Comparison of ENCODE assay signal across 1 mouse cellular context in genomic region chr13:22033741-22034442, GRCm38 (mm10).
TF ChIP-seq lines count a peak whose summit lies in the region.

No protein-coding gene starts in this region.

TF ChIP-seq in MEL, 35 proteins besides CTCF, POLR2A, EP300 and RAD21 (continued from another document):
- no peak for TF ChIP-seq ZC3H11A (IDR thresholded peaks at IDR 0.05; ENCODE audit: low read depth, low read length)
- TF ChIP-seq POLR2AphosphoS5 (IDR thresholded peaks at IDR 0.05; ENCODE audit: borderline replicate concordance, low read depth, low read length): no peak
- no peak for TF ChIP-seq GABPA (IDR thresholded peaks at IDR 0.05; ENCODE audit: low read depth, low read length)
- no peak for TF ChIP-seq USF1 (IDR thresholded peaks at IDR 0.05; ENCODE audit: low read depth, low read length)
- TF ChIP-seq KAT2A (conservative IDR thresholded peaks at IDR 0.05; ENCODE audit: low read depth, low read length): no peak
- no peak for TF ChIP-seq USF2 (IDR thresholded peaks at IDR 0.05; ENCODE audit: borderline replicate concordance in 1 of 2, insufficient read depth in 1 of 2, low read depth in 1 of 2, low read length in 2 of 2)
- TF ChIP-seq MAX (IDR thresholded peaks at IDR 0.05; ENCODE audit: low read length): no peak
- TF ChIP-seq HCFC1 (IDR thresholded peaks at IDR 0.05; ENCODE audit: low read depth, low read length): no peak
- TF ChIP-seq ZKSCAN1 (IDR thresholded peaks at IDR 0.05; ENCODE audit: low read depth, low read length): no peak
TF ChIP-seq in MEL: peak in this region for 0.
